Mouse (Mus musculus) ovary, postnatal 14 days (tissue): ENCODE data around the gene Plch1.

Source experiments
- DNase-seq: peaks from one replicate; pipeline ENCODE4 v3.0.0; 2022; ENCODE audit warnings: low spot score

Plch1 gene

DNA sequence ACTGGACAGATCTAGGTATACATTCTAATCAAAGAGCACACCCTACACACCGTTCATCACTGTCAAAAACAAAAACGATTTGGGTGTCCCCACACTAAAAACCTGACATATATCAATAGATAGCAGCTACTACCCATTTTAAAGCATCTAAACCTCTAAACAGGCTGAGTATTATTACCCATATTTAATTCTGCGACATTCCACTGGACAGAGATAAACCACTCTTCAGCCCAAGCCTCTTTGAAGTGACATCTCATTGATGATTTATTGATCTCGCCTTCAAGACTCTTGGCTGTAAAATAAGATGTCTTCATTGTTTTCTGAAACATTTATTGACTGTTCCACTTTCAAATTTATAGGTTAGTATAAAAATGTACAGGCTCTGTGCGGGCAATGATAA lies 46.4 kb downstream of the Plch1 start:
- DNase-seq: no peak

DNA sequence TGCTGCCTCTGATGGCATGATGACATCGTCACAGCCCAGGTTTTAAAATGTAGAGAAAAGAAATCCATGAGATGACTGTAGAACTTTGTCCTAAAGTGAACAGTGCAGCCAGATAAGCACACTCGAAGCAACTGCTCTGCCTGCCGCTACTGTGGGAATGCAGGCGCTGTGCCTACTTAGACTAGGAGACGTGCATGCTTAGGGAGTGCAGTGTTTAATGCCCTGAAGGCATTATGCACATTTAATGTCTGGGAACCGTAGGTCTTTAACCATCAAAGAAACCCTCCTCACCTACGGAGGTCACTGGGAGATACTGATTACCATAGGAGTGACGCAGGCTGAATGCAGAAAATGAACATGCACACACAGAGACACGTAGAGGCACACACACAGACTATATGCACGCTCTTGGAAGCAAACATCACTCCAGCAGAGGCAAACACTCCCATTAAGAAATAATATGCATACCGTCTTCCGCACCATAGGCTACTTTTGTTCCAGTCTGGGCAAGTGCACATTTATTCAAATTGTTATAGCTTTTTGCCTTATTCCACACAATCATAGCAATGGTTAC lies 48.1 kb downstream of the Plch1 start:
- no peak for DNase-seq

GRCm38 (mm10) chr3:63849765-63850346 lies 49.4 kb downstream of the Plch1 start:
- no peak for DNase-seq

- DNase-seq: no peak
Observed at GRCm38 (mm10) chr3:63844141-63844540, 55.1 kb downstream of the Plch1 start.

DNA sequence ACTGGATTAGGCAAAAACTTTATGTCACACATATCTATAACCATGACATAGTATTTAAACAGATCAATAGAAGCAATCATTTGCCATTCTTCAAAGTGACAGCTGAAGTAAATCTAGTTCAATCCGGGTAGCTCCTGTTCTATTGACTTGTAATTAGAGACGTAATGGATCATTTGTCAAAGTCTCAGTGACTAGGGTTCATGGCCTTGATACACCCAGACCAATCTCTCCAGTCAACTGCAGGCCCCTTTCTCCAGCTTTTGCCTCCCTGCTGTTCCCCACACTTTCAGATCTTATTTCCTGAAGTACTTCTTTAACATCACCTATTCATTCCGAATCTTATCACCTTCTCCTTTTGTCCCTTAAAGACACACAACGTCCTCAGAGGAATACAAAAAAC lies 56.8 kb downstream of the Plch1 start:
- no peak for DNase-seq

DNA sequence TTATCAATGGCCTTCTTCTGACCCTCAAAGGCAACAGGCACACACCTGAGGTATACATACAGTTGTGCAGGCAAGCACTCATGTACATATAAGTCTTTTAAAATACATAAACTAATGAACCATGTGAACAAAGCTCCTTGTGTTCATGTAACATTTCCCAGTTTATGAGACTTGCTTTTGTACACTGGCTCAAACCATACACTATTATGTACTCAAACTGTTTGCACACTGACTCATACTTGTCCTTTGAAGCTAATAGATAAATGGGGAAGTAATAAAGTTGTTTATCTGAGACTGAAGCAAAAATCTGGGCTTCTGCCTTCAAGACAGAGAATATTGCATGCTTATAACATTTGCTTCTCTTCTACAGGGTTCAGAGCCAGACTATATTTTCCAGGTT lies 61.5 kb downstream of the Plch1 start:
- DNase-seq: no peak

DNA sequence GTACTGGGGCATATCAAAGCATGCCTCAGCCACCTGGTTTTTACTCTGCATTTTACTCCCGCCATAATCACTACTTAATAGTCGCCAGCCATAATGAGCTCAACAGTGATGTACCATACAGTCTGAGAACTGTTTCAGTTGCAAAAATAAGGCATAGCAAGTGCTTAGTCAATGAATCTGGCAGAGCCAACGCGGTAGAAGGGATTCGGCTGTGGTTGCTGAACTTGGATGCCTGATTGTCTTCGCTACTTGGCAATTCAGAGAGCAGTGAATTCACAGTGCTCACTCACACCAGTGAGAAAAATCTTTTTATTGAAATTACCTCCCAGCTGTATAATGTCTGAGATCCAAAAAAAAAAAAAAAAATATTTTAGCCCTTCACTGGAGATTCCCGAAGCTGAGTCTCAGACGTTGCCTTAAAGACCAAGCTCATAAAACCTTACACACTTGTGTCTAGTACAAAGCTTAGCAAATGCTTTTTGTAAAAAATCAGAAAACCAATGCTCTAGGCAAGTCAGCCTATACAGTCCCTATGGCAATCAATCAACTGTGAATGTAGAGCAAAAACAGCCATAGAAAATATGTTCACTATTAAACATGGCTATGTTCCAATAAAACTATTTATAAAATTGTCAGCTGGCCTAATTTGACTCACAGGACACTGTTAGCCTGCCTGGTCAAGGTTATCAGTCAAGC lies 62.2 kb downstream of the Plch1 start:
- DNase-seq: no peak

- DNase-seq: no peak
Observed at GRCm38 (mm10) chr3:63835816-63836215, 63.5 kb downstream of the Plch1 start.

GRCm38 (mm10) chr3:63823874-63824400 lies 75.3 kb downstream of the Plch1 start:
- no peak for DNase-seq

- no peak for DNase-seq
Observed at GRCm38 (mm10) chr3:63822631-63823030, 76.6 kb downstream of the Plch1 start.

- DNase-seq: peak; percentile 2
Observed at GRCm38 (mm10) chr3:63815131-63815530, 84.1 kb downstream of the Plch1 start.

GRCm38 (mm10) chr3:63814203-63814602 lies 85.1 kb downstream of the Plch1 start:
- DNase-seq: no peak

GRCm38 (mm10) chr3:63806906-63807305 lies 92.4 kb downstream of the Plch1 start:
- no peak for DNase-seq

DNA sequence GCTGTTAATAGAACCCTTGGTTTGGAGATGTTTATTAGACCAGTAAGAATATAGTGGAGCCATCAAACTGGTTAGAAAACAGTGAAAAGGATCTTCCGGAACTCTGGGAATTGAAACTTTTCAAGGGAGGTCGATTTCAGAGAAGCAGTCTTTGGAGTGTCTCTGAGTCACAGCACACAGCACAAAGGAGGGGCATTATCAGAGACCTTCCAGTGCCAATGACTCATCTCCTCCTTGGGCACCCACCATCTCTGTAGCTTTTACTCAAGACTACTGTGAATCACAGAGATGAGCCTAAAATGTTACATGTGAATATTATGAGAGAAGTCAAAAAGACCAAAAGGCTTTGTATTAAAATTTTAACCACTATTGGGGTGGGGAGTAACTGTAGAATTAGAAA lies 93.8 kb downstream of the Plch1 start:
- DNase-seq: no peak

- DNase-seq: no peak
Observed at GRCm38 (mm10) chr3:63800685-63801084, 98.6 kb downstream of the Plch1 start.

DNA sequence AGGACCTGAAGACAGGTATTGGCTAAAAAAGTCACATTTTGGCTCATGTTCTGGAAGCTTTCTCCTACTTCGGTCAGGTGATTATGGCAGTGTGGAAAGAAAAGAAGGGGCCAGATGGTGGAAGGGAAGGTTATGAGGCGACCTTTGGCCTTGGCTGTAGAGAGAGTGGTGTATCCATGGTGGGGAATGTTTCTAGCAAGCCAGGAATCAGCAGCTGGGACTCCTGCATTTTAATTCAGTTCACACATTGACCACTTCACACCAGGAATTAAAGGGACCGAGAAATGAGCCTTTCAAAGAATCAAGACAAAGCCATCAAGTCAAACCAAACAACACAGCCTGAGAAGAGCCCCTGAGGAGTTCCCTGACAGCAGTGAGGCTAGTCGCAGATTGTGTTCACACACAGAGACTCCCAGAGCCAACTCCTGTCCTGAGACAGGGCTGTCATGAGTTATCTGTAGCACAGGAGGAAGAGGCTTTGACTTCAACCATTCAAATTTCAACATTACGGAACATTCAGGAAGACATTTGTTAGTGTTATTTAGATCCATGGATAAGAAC lies 112.4 kb downstream of the Plch1 start:
- no peak for DNase-seq

GRCm38 (mm10) chr3:63772617-63773305 lies 126.5 kb downstream of the Plch1 start:
- DNase-seq: peak; percentile 8

DNA sequence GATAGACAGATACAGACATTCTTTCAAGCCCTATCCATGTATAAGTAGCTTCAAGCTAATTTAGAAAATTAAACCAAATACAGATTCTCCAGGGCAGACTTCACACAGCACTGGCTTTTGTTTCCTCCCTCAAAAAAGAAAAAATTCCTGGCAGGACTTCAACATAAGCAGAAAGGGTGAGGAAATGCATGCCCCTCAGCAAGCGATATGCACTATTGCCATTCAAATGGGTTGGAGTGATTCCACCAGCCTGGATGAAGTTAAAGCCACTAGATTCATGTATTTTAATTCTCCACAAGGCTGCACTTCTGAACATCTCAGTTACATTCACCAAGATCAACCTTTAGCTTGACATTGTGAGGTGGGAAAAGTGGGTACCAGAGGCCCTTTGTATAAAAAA lies 138.5 kb downstream of the Plch1 start:
- DNase-seq: no peak

DNA sequence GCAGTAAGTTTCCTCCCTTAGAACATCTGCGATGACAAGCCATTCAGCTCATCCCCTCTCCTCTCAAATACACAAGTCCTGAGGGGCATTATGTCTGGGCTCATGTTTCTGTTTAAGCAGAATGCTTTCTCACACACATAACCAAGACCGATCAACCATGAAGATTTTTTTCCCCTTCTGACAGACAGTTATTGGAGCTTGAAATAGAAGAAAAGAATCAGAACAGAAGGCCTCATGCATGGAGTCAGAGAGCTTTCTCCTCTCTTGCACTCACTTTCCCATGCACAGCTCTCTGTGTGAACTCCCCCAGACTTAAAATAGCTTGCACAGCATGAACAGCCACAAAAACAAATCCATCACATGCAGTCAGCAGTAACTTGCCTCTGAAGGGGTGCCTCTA lies 159.2 kb downstream of the Plch1 start:
- no peak for DNase-seq

GRCm38 (mm10) chr3:63728325-63728724 lies 170.9 kb downstream of the Plch1 start:
- DNase-seq: no peak

GRCm38 (mm10) chr3:63726667-63727342 lies 172.5 kb downstream of the Plch1 start:
- DNase-seq: no peak

DNA sequence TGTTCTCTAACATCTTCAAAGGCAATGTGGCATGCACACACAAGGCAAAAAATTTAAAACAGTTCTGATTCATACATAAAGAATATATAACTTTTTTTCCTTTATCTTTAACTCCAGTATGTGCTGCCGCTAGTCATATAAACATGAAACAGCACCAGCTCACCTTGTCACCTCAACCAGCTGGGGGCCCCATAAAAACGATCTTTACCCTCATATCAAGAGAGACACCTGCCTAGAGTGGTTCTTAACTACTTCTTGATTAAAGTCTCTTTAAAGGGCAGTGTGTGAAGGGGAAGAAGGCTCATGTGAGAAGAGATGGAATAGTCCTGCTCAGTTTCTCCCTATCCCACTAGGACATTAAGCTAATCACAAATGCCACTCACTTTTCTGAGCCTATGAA lies 205.6 kb downstream of the Plch1 start:
- DNase-seq: no peak
